Mouse (Mus musculus) fat pad, adult 2 months (tissue): ENCODE measurements at regions not wholly inside any gene's neighbourhood (a gene's known extent, or its start where the extent isn't known, plus 50 kb on each side); places are given as distances from the start of the nearest gene placed in this dataset.

Experiments used
- DNase-seq: peaks from one replicate; pipeline ENCODE4 v3.0.0-alpha.2; 2011; ENCODE audit warnings: low read depth, low spot score; ENCODE audit errors: extremely low read depth

DNA sequence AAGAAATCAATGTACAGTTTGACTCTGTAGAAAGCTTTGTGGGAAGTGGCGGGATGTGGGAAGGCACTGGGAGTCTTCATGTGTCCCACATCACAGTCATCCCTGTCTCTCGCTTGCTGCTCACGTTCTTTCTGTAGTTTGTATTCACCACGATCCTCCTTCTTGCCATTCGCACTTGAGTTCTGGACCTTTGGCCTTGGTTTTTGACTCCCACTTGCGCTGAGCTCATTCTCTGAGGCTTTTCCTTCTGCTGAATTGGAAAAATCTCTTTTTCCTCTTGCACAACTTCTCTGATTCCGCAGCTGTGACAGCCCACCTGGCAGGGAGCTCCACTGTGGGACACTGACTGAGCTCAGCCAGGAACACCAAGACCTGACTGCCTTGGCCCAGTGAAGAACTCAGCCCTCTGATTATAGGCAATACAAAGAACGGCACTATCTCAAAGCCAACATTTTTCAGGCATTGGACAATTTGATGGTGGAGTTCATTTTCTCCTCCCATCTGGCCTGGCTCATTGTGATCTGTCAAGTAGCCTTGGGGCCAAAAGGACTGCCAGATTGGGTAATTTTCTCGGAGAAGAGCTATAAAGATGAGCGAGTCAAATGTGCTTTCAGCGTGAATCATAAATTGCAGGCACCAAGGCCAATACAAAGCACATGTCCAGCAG lies 299.9 kb downstream of the Plpp3 start:
- DNase-seq = peak; percentile 95

DNA sequence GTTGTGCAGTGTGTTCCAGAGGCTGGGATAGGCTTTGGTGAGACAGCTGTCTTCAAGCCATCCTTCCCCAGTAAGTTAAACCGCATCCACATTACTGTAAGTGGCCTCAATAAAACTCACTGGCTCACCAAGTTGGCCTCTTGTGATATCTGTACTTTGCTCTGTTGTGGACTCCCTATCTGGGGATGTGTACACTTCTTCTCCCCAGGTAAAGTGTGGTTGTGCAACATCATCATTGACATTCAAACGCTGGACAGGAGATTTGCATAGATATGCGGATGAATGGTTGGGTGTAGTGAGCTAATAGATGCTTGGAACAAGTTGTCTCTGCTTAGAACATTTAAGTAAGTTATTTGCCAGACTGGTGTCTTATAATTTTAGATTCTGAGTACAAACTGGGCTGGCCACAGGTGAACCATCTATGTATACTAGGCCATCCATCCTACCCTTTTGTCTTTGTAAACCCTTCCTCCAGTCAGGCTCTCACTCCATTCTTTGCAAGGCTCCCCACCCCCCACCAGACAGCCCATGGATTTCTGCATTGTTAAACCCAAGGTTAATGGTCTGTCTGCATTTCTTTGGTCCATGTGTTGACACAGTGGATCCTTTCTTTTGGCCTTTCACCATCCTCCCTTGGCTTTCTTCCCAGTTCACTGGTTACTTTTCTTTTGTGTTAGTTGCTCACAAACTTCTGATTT lies 303.0 kb downstream of the Plpp3 start:
- DNase-seq = no peak

GRCm38 (mm10) chr4:105460689-105461005 lies 303.5 kb downstream of the Plpp3 start:
- no peak for DNase-seq

GRCm38 (mm10) chr4:105467811-105468210 lies 310.7 kb downstream of the Plpp3 start:
- DNase-seq = peak; percentile 90

GRCm38 (mm10) chr4:105469300-105469821 lies 312.2 kb downstream of the Plpp3 start:
- no peak for DNase-seq

GRCm38 (mm10) chr4:105474765-105475560 lies 314.7 kb upstream of the Gm12728 start:
- DNase-seq = no peak

DNA sequence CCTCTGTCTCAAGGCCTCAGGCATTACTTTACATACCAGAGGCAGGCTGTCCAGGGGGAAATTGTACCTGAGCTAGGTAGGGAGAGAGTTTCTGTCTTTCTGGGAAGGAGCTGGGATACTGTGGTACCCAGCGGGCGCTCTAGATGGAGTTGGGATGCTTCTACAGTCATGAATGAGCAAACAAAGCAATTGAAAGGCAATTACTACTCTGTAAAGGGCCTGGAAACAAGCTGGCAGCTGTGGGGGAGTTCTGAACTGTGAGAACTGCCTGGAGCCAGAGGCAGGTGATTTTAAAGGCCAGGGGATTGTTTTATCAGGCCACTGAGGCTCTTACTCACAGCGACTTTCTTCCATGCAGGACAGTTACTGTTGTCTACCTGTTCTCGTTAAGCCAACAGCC lies 313.3 kb upstream of the Gm12728 start:
- DNase-seq = no peak

GRCm38 (mm10) chr4:105486376-105486775 lies 303.3 kb upstream of the Gm12728 start:
- no peak for DNase-seq

- DNase-seq = no peak
Observed at GRCm38 (mm10) chr4:105496176-105496575, 293.5 kb upstream of the Gm12728 start.

GRCm38 (mm10) chr4:105506190-105506589 lies 283.5 kb upstream of the Gm12728 start:
- DNase-seq = no peak

DNA sequence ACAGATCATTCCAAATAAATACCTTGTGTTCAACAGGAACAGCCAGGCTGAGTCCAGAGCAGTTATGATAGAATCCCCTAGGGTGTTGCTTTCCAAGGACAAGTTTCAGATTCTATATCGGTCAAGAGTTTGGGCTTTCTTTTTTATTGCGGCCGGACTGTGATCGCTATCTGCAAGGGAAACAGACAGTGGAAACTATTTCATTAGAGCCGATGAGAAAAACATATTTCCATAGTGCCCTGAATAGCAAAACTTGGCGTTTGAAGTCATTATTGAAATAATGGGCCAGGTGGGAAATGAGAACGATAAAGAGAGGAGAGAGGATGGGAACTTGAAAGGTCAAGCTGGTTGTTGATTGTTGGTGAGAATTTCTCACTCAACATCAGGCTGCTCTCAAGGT lies 282.4 kb upstream of the Gm12728 start:
- no peak for DNase-seq

- DNase-seq = no peak
Observed at GRCm38 (mm10) chr4:105509091-105509490, 280.6 kb upstream of the Gm12728 start.

GRCm38 (mm10) chr4:105510406-105510805 lies 279.3 kb upstream of the Gm12728 start:
- no peak for DNase-seq

DNA sequence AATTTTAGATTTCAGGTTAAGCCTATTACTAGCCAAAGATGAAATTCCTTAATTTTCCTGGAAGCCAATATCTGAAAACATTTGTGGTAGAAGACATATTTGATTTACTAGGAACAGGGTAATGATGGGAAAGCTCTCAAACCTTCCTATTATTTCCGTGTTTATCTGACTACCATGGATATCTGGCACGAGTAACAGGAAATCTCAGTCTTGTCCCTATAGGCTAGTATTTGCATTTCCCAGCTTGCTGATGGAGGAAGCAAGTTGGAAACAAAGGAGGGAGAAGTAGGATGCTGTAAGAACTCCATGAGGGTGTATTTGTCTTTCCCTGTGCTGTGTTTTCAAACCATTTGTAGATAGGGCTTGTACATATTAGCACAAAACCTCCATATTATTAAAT lies 264.5 kb upstream of the Gm12728 start:
- DNase-seq = no peak

GRCm38 (mm10) chr4:105526755-105527154 lies 262.9 kb upstream of the Gm12728 start:
- no peak for DNase-seq

GRCm38 (mm10) chr4:105527316-105527715 lies 262.4 kb upstream of the Gm12728 start:
- DNase-seq = no peak

GRCm38 (mm10) chr4:105531651-105532425 lies 257.8 kb upstream of the Gm12728 start:
- no peak for DNase-seq

DNA sequence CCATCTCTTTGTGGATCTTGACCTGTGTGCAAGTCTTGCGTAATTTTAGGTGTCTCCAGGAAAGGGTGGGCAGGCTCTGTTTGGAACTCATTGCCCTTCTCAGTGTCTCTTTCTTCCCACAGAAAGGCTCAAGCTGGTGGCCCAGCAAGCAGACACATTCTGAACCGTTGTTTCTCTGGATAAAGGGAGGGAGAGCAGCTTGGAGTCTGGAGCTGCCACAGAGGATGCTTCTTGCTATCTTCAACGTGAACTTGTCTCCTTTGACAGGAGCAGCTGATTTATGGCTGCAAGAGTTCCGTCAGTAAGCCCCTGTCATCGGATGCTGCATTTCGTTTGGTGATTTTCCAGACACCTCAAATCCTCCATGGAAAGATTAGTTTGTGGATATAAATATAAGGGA lies 254.2 kb upstream of the Gm12728 start:
- no peak for DNase-seq

- no peak for DNase-seq
Observed at GRCm38 (mm10) chr4:105545486-105545885, 244.2 kb upstream of the Gm12728 start.

DNA sequence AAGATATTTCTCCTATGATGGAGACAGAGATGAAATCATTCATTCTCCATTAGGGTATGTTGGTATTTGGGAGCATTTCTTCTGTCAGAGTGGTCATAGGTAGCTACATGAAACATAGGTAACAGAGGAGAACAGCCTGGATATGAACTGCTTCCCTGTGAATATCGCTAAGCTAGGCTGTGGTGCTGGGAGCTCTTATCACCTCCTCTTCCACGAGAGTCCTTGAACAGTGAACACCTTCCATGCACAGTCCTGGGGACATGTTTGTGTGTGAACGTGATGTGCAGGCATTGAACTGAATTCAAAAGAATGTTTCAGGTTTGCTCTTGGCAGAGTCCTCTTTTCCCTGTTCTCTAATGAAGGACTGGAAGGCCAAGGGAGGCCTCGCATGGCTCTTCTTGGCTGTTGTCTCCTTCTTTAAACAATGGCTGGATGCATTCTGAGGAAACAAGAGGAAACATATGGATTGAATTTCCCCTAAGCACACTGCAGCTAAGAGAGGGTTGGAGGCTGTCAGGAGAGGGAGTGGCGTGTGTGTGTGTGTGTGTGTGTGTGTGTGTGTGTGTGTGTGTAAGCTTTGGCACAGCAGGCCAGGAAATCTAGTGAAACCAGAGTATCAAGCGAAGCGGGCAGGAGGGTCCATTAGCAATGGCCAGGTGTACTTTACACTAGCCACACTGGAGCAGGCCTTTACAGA lies 239.8 kb upstream of the Gm12728 start:
- no peak for DNase-seq
